Mouse (Mus musculus) heart, embryonic 13.5 days (tissue): Measurements from ENCODE around the gene Zfp13. TPM values are rescaled to one million over a fixed set of nuclear protein-coding genes. Genes with fewer than 3 reads are reported as not detected.
A peak's percentile ranks its signal among the peaks of the same experiment; 100 is the strongest.

Experiments used
- ATAC-seq: fragments of 200-750 bp; cut with Nextera tagmentation; 2 replicates; pipeline ENCODE4 v1.8.0; 2017; ENCODE audit warnings: moderate TSS enrichment; ENCODE audit not compliant: insufficient number of reproducible peaks, low FRiP score, low TSS enrichment; ENCODE audit errors: extremely low read depth
- H3K27ac ChIP-seq: fragments of 300-500 bp; sonication (generic); replicated peaks from 2 replicates; pipeline ENCODE4 v1.5.1; 2015; ENCODE audit warnings: moderate library complexity, mild to moderate bottlenecking, inconsistent platforms
- H3K27me3 ChIP-seq: fragments of 300-500 bp; sonication (generic); replicated peaks from 2 replicates; pipeline ENCODE4 v1.6.1; 2015; ENCODE audit warnings: mild to moderate bottlenecking, inconsistent platforms
- H3K36me3 ChIP-seq: fragments of 300-500 bp; sonication (generic); 2 replicates; pipeline ENCODE4 v1.6.1; 2015; ENCODE audit warnings: mild to moderate bottlenecking, inconsistent platforms
- H3K4me1 ChIP-seq: fragments of 300-500 bp; sonication (generic); 2 replicates; pipeline ENCODE4 v1.6.1; 2015; ENCODE audit warnings: inconsistent platforms
- H3K4me2 ChIP-seq: fragments of 300-500 bp; sonication (generic); 2 replicates; pipeline ENCODE4 v1.6.1; 2015; ENCODE audit warnings: inconsistent platforms, mild to moderate bottlenecking, moderate library complexity
- H3K4me3 ChIP-seq: fragments of 300-500 bp; sonication (generic); 2 replicates; pipeline ENCODE4 v1.5.1; 2015; ENCODE audit warnings: moderate library complexity, mild to moderate bottlenecking, inconsistent platforms
- H3K9ac ChIP-seq: fragments of 300-500 bp; sonication (generic); 2 replicates; pipeline ENCODE4 v1.6.1; 2015; ENCODE audit warnings: inconsistent platforms, mild to moderate bottlenecking, moderate library complexity
- H3K9me3 ChIP-seq: fragments of 300-500 bp; sonication (generic); 2 replicates; pipeline ENCODE4 v1.6.1; 2016; ENCODE audit warnings: inconsistent platforms
- WGBS: fragments of 180-500 bp; shearing (Covaris S2); methylation state at CpG from one replicate; pipeline ENCODE4 v1.1.7; 2015; ENCODE audit warnings: mixed read lengths; 5-methylcytosine and 5-hydroxymethylcytosine counted together
- polyA plus RNA-seq: library from polyadenylated mRNA; unstranded; fragments of >200 nt; fragmentation: Nextera tagmentation; extraction: Ambion mirVana; gene quantifications from 2 replicates; pipeline ENCODE4 v1.2.1, GENCODE M21; 2015

Zfp13 gene
- 9.2 and 9.3 TPM in 2 replicates for polyA plus RNA-seq

GRCm38 (mm10) chr17:23598582-23599552 is at the start of gene Zfp13:
Gene Zfp13 (minus strand): TSS chr17:23599487.
- Histone ChIP-seq H3K9ac (peak within 1 kb of the TSS; percentile 86), H3K9me3 (no peaks in the 10 kb centered on the region), H3K36me3 (no peaks in the 10 kb centered on the region), H3K27ac (peak within 1 kb of the TSS; percentile 93), H3K27me3 (no peaks in the 10 kb centered on the region), H3K4me2 (peak within 1 kb of the TSS; percentile 88), H3K4me3 (peak within 1 kb of the TSS; percentile 54), H3K4me1 (peaks cover 13% of the 10 kb centered on the region)
- ATAC-seq: peak; percentile 86
- WGBS: 5% methylated on average over 31 of the region's 31 CpGs

DNA sequence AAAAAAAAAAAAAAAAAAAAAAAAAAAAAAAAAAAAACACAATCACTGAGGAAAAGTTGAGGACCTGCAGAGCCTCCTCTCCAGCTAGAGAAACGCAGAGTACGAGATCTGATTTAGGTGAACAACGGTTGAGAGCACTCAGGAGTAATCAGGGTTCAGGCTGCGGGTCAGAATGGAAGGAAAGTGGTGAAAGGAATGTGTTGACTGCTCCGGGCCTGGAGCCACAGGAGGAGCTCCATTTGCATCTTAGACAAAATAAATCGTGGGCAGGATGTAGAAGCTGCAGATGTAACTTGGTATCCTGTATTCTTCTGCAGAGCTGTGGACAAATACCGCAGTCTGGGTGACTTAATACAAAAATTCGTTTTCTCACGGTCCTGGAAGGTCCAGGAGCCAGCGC is 46.6 kb upstream of the Zfp13 start:
- no peaks in the 10 kb centered on the region for H3K36me3 ChIP-seq
- H3K9ac ChIP-seq: no peak overlapping the region
- H3K9me3 ChIP-seq: peaks cover 7% of the 10 kb centered on the region; the same call in 1 of the 2 replicates
- H3K4me3 ChIP-seq: no peak overlapping the region
- WGBS: 19% methylated on average over 10 of the region's 10 CpGs
- no peak overlapping the region for H3K4me2 ChIP-seq
- H3K27ac ChIP-seq: no peak overlapping the region
- no peak for ATAC-seq
- H3K4me1 ChIP-seq: peaks cover 16% of the 10 kb centered on the region
- H3K27me3 ChIP-seq: peaks cover 43% of the 10 kb centered on the region

GRCm38 (mm10) chr17:23644613-23645495 is 45.6 kb upstream of the Zfp13 start, which contains the start of gene Mmp25:
Gene Mmp25 (minus strand): TSS chr17:23645277.
- Histone ChIP-seq H3K4me3 (peak within 1 kb of the TSS; percentile 60), H3K27ac (no peak within 1 kb of the TSS), H3K9ac (peak within 1 kb of the TSS; percentile 75), H3K27me3 (peaks cover 43% of the 10 kb centered on the region), H3K4me2 (peak within 1 kb of the TSS; percentile 95), H3K36me3 (no peaks in the 10 kb centered on the region), H3K9me3 (peaks cover 7% of the 10 kb centered on the region; the same call in 1 of the 2 replicates), H3K4me1 (peaks cover 16% of the 10 kb centered on the region)
- ATAC-seq: 0 out of 2 replicates have a peak, but pooled peaks have one; percentile 10
- WGBS: 2% methylated on average over 58 of the region's 58 CpGs

GRCm38 (mm10) chr17:23631241-23631640 is 32.0 kb upstream of the Zfp13 start:
- no peak overlapping the region for H3K9ac ChIP-seq
- no peak overlapping the region for H3K27ac ChIP-seq
- no peak overlapping the region for H3K4me2 ChIP-seq
- 65% methylated on average over 8 of the region's 8 CpGs for WGBS
- H3K4me1 ChIP-seq: peaks cover 4% of the 10 kb centered on the region; the same call in 1 of the 2 replicates
- H3K4me3 ChIP-seq: no peak overlapping the region
- H3K36me3 ChIP-seq: no peaks in the 10 kb centered on the region
- H3K27me3 ChIP-seq: peaks cover 47% of the 10 kb centered on the region
- no peak for ATAC-seq
- no peaks in the 10 kb centered on the region for H3K9me3 ChIP-seq

DNA sequence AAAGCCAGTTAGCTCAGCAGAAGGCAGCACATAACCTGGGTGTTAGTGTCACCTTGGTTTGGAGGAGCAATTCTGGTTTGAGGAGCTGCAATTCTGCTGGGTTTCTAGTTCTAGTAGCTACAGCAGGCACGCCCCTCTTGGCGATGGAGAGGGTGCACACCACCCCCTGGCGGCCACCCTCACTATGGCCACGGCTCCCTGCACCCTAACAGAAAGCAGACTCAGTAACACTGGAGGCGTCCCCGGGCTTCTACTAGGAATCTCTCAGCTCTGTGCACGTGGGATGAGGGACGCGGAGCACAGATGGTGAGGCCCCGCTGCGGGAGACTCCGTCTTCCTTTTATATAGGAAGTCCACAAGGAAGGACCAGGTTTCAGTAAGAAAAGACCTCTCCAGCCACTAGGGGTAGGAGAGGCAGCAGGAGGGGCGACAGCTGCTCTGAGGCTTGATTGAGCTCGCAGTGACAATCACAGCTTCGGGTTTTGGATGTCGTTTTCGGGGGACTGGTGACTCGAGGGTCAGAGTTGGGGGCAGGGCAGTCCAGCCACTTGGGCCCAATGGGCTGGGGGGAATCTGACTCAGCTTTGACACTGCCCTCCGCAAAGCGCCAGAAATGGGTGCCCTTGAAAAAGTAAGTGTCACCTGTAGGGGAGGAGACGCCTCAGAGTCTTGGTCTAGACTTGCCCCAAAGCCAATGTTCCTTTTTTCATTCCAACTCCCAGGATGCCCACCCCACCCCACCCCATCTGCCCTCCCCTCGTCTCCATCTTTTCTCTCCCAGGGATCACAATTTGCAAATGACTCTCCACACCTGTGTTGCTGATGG is 31.1 kb upstream of the Zfp13 start:
- Histone ChIP-seq H3K9ac (peak overlapping the region; percentile 67), H3K27me3 (peaks cover 40% of the 10 kb centered on the region), H3K9me3 (no peaks in the 10 kb centered on the region), H3K27ac (no peak overlapping the region), H3K4me2 (peak overlapping the region; percentile 65), H3K4me3 (peak overlapping the region; percentile 32), H3K36me3 (no peaks in the 10 kb centered on the region), H3K4me1 (peaks cover 4% of the 10 kb centered on the region; the same call in 1 of the 2 replicates)
- 16% methylated on average over 22 of the region's 22 CpGs for WGBS
- ATAC-seq: peak; percentile 33; the same call in 1 of the 2 replicates

- Histone ChIP-seq H3K4me1 (peaks cover 4% of the 10 kb centered on the region; the same call in 1 of the 2 replicates), H3K27ac (no peak overlapping the region), H3K4me2 (no peak overlapping the region), H3K9ac (no peak overlapping the region), H3K9me3 (no peaks in the 10 kb centered on the region), H3K4me3 (no peak overlapping the region), H3K36me3 (no peaks in the 10 kb centered on the region), H3K27me3 (peaks cover 32% of the 10 kb centered on the region)
- 29% methylated on average over 7 of the region's 7 CpGs for WGBS
- ATAC-seq: no peak
Measured at GRCm38 (mm10) chr17:23627813-23628212, 28.5 kb upstream of the Zfp13 start.

DNA sequence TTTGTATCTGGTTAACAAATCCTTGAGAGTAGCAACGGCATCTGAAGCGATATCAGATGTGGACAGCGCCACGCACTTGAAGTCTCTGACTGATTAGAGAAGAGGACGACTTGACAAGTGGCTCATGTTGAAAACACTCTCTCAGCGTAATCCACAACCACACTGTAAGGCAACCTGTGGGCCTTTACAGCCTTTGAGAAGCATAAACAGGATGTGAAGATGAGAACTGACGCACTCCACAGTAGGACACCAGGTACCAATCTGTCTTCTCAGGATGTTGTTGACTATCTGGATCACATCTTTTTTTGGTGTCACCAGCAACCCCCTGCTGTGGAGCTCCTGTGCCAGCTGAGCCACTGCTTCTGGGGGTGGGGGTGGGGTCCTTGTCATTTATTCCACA is 21.1 kb upstream of the Zfp13 start:
- H3K9ac ChIP-seq: no peak overlapping the region
- ATAC-seq: no peak
- H3K4me2 ChIP-seq: no peak overlapping the region
- peaks cover 56% of the 10 kb centered on the region for H3K27me3 ChIP-seq
- no peak overlapping the region for H3K27ac ChIP-seq
- no peaks in the 10 kb centered on the region for H3K9me3 ChIP-seq
- H3K4me1 ChIP-seq: no peaks in the 10 kb centered on the region
- H3K36me3 ChIP-seq: no peaks in the 10 kb centered on the region
- no peak overlapping the region for H3K4me3 ChIP-seq
- 39% methylated on average over 7 of the region's 7 CpGs for WGBS

DNA sequence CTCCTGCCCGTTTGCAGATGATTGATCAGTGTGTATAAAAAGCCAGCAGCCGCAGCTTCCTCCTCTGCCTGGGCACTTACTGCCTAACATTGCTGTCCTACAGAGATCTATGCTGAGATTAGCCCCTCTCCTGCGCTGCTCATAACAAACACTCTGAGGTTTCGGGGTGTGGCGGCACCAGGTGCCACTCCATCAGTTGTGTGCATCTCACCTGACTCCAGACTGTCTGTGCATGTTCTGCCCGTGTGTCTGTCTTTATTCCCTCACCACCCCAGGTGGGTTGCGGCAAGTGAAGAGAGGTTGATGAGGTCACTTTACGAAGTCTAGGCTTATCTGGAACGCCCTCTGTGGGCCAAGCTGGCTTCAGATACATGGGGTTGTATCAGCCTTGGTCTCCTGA is 17.8 kb upstream of the Zfp13 start:
- H3K9me3 ChIP-seq: no peaks in the 10 kb centered on the region
- no peak overlapping the region for H3K4me2 ChIP-seq
- H3K27ac ChIP-seq: no peak overlapping the region
- H3K36me3 ChIP-seq: no peaks in the 10 kb centered on the region
- no peak for ATAC-seq
- WGBS: 43% methylated on average over 9 of the region's 9 CpGs
- no peaks in the 10 kb centered on the region for H3K4me1 ChIP-seq
- H3K4me3 ChIP-seq: no peak overlapping the region
- no peak overlapping the region for H3K9ac ChIP-seq
- peaks cover 52% of the 10 kb centered on the region for H3K27me3 ChIP-seq

DNA sequence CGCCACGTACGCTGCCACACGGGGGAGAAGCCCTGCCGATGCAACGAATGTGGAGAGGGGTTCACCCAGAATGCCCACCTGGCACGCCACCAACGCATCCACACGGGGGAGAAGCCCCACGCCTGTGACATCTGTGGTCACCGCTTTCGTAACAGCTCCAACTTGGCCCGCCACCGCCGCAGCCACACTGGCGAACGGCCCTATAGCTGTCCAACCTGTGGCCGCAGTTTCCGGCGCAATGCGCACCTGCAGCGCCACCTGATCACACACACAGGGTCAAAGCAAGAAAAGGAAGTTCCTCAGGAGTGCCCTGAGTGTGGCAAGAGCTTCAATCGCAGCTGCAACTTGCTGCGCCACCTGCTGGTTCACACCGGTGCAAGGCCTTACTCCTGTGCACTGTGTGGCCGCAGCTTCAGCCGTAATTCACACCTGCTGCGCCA is 11.1 kb upstream of the Zfp13 start:
- H3K4me2 ChIP-seq: no peak overlapping the region
- H3K36me3 ChIP-seq: no peaks in the 10 kb centered on the region
- 78% methylated on average over 28 of the region's 28 CpGs for WGBS
- H3K27me3 ChIP-seq: peaks cover 3% of the 10 kb centered on the region
- no peak for ATAC-seq
- no peaks in the 10 kb centered on the region for H3K9me3 ChIP-seq
- no peak overlapping the region for H3K27ac ChIP-seq
- no peak overlapping the region for H3K4me3 ChIP-seq
- H3K4me1 ChIP-seq: no peaks in the 10 kb centered on the region
- no peak overlapping the region for H3K9ac ChIP-seq

DNA sequence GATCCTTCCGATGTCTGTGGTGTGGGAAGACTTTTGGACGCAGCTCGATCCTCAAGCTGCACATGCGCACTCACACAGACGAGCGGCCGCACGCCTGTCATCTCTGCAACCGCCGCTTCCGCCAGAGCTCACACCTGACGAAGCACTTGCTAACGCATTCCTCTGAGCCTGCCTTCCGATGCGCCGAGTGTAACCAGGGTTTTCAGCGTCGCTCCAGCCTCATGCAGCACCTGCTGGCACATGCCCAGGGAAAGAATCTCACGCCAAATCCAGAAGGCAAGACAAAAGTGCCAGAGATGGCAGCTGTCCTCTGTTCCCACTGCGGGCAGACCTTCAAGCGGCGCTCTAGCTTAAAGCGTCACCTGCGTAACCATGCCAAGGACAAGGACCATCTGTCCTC is 10.3 kb upstream of the Zfp13 start:
- no peak overlapping the region for H3K27ac ChIP-seq
- H3K4me2 ChIP-seq: no peak overlapping the region
- no peak overlapping the region for H3K4me3 ChIP-seq
- no peaks in the 10 kb centered on the region for H3K36me3 ChIP-seq
- H3K9me3 ChIP-seq: no peaks in the 10 kb centered on the region
- no peaks in the 10 kb centered on the region; the same call in 1 of the 2 replicates for H3K27me3 ChIP-seq
- WGBS: 87% methylated on average over 24 of the region's 24 CpGs
- H3K9ac ChIP-seq: no peak overlapping the region
- no peaks in the 10 kb centered on the region for H3K4me1 ChIP-seq
- ATAC-seq: no peak
